Mouse (Mus musculus) megakaryocyte, adult 5-6 weeks (primary cell): ENCODE results near the gene Car6. TPM values are rescaled to one million over a fixed set of nuclear protein-coding genes. Genes with fewer than 3 reads are reported as not detected.

Experiments used
- ATAC-seq: 2 replicates; pipeline ENCODE4 v1.8.0; 2016; ENCODE audit warnings: mild to moderate bottlenecking, inconsistent platforms; ENCODE audit not compliant: poor library complexity, severe bottlenecking
- total RNA-seq, 2 experiments: library from RNA; stranded (forward) in 1 of 2; stranded (reverse) in 1 of 2; fragments of 153-499, 151-499 nt in 1 of 2; fragments of 221-1000, 200-1000 nt in 1 of 2; gene quantifications; 2 replicates each; pipeline versions ENCODE4 v1.2.3 to v1.2.4; 2015 to 2017

Gene Car6
- total RNA-seq, 2 experiments from 2014 or later: 0.20 TPM; not detected in 1

DNA sequence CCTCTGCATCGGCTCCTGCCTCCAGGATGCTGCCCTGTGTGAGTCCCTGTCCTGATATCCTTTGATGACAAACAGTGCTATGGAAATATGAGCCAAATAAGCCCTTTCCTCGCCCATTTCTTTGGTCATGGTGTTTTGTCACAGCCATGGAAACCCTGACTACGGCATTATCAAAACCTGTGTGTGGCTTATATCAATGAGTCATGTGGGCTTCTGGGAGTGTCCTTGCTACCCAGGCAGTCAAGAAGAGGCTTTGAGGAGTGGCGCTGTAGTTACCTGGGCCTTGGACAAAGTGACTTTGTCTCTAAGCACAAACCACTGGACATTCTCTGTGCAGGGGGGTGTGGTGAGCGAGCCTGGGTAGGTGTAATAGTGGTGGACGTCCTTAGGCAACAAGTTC is 8.9 kb downstream of the Car6 start:
- ATAC-seq: no peak

DNA sequence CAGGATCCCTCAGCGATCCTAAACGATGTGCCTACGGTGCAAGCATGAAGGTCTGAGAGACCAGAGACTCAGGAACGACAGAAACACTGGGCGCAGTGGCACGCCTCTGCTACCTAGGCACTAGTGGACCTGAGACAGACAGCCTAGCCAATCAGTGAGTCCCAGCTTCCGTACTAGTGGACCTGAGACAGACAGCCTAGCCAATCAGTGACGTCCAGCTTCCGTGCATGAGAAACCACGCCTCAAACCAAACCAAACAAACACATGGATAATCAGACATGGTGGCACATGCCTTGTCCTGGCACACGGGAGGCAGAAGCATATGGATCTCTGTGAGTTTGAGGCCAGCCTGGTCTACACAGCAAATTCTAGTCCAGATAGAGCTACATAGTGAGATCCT is 12.9 kb downstream of the Car6 start:
- no peak for ATAC-seq

- ATAC-seq: no peak
Measured at GRCm38 (mm10) chr4:150181304-150181703, 19.8 kb downstream of the Car6 start.

DNA sequence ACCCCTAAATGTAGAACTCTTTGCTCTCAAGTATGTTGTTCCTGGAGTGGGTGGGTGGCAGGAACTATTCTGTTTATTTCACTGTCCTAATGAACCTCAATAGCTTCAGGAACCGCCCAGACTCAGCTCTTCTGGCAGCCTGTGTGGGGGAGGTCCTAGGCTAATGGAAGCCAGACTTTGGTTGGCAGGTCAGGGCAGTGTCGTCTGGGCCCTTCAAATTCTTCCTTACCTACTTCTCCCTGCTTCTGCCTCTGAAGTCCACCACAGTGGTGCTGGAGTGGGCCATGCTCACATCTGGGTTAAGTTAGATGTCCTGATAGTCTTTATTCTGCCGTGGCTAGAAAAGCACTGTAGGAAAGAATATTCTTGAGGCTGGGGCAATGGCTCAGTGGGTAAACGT is 23.0 kb downstream of the Car6 start:
- no peak for ATAC-seq

DNA sequence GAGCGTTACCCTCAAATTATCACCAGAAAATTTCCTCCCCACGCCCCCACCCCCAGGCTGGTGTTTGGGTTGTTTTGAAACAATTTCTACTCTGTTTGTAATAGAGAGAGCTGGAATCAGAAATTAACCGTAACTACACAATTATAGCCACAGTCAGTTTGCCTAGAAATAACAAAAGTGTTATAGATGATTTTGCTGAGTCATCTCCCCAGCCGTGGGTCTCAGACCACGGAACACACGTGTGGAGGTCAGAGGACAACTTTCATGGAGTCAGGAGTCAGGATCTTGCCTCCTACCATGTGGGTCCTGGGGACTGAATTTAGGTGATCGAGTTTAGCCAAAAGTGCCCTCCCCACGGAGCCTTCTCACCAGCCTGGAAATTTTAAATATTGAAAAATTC is 24.0 kb downstream of the Car6 start:
- no peak for ATAC-seq

DNA sequence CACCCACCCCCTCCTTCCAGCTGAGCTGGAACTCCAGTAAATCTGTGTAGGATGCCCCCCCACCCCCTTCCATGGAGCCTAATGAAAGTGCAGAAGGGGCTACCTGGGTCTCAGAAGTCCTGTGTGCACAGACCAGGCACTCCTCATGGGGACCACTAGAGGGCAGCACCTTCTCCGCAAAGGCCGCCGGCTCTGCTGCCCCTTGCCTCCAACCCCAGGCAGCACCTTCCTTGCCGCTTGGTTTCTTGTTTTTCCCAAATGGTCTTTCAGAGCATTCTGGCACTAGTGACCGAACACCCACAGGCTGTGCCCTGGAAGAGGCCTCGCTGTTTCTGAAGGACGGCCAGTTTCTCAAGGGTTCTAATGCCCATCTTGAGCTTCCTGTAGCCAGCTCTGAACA is 24.6 kb downstream of the Car6 start:
- ATAC-seq: peak; percentile 96

- ATAC-seq: no peak
Measured at GRCm38 (mm10) chr4:150174027-150174426, 27.1 kb downstream of the Car6 start.

DNA sequence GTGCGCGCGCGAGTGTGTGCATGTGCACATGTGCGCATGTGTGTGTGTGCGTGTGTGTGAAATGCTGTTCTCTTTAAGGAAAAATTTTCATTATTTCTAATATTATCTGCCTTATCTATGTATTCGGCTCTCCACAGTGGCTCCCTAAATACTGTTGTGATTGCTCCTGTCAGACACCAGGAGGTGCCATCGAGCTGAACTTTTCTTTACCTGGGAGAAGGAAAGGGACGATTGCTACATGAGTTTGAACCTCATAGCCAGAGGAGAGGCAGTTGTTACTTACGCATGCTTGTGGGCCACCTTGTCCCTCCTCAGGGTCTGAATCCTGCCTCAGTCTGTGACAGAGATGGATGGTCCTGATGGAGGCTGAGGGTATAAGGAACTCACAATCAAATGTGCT is 27.9 kb downstream of the Car6 start:
- ATAC-seq: peak; percentile 56

- ATAC-seq: no peak
Measured at GRCm38 (mm10) chr4:150172107-150172506, 29.0 kb downstream of the Car6 start.

DNA sequence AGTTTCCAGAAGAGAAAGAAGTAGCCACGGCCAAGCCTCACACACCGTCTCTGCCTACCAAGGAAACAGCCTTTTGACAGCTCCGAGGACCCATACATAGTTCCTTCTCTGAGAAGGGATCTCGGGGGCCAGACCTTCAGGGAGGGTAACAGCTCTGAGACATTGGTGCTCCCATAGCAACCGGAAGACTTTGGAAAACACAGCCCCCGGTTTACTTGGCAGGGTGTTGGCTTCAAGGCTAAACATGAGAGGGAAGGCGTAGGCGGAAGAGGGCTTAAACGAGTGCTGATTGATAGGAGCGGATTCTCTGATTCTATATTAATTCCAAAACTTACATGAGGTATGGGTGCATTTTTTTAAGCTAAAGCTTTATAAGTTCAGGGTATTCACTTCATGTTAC is 32.7 kb downstream of the Car6 start:
- ATAC-seq: no peak

DNA sequence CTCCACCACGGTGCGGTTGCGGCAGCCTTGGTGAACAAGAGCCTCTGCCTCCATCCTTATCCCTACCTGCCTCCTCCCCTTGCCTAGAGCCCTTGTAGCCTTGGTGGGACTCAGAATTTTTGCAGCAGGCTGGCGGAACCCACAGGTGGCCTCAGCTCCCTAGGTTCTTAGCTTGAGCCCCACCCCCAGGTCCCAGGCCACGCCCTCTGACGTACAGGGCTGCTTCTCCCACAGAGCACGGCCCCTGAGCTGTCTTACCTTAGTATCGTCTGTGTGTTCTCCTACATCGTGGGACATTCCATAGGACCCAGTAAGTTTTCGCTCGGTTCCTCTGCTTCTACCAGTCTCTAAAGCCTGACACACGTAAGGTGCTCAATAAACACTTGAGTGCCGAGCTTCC is 36.3 kb downstream of the Car6 start:
- no peak for ATAC-seq

DNA sequence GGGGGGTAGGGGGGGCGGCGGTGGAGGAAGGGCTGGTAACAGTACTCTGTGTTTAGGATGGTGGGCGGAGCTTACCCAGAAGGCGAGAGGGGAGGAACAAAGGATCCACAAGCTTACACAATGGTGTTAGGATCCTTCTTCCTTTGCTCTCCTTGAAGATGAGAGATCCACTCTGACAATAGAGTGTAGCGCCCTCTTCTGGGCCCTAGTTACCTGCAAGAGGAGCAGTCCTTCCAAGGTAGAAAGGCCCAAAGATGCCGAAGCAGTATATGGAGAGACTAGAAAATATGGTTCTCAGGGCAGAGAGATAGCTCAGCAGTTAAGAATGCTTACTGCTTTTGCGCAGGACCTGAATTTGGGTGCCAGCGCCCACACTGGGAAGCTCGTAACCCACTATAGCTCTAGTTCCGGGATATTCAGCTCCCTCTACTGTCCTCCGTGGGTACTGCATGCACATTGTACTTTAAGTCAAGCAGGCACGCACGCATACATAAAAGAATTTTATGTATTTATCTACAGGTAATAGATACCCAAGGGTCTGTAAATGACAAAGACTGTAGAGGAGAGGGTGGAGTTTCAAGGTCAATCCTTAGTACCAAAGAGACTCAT is 38.5 kb downstream of the Car6 start:
- 0 out of 2 replicates have a peak, but pooled peaks have one; percentile 33 for ATAC-seq

GRCm38 (mm10) chr4:150159458-150159857 is 41.7 kb downstream of the Car6 start:
- no peak for ATAC-seq

DNA sequence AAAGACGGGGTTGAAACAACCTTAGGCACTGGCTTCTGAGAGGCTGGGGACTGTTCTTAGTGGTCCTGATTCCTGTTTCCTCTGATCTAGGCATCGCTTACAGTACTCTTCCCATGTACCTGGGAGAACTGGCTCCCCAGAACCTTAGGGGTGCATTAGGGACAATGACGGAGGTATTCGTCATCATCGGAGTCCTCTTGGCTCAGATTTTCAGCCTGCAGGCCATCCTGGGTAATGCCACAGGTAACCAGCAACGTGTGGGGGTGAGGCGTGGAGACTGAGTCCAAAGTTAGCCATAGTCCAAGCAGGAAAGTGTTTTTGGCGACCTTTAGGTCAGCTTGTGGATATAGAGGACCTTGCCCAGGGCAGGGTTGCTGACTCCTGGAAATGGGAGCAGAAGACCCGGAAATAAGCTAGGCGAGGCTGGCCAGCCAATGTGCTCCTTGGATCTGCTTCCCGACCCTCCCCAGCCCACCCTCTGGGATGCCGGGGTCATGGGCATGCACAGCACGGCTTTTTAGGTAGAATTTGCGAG is 43.7 kb downstream of the Car6 start:
- no peak for ATAC-seq

GRCm38 (mm10) chr4:150155731-150156130 is 45.4 kb downstream of the Car6 start:
- peak; percentile 52 for ATAC-seq

DNA sequence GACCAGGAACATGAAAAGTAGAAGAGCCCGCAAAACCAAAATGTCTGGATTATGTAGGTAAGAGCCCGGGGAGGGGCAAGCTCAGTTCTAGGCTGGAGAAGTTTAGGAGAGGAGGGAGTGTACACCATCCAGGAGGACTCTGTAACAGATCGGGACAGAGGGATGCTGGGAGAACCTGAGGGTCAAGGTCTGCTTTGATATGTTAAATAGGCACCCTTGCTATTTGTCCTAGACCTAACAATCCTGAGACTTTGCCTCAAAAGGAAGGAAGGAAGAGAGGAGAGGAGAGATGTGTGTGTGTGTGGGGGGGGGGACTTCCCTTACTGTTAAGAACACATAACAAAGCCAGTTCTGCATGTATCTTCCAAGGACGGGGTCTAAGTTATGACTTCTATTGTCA is 45.8 kb downstream of the Car6 start:
- no peak for ATAC-seq

DNA sequence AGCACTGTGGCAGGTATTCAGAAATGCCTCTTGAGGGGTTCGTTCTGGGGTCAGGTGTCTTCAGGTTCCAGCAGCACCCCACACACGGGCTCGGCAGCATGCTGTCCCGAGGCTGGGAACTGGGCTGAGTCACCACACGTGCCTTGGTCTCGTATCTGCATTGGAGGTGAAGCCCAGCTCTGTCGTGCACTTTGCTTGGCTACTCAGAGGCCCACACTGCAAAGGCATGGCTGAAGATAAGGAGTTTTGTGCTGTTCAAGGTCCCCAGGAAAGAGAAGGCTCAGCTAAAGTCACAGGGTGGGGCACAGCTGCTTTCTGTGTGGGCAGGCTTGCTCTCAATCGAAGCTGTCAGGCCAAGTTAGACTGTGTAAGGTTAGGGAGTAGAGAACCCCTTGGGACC is 48.6 kb downstream of the Car6 start:
- ATAC-seq: no peak

DNA sequence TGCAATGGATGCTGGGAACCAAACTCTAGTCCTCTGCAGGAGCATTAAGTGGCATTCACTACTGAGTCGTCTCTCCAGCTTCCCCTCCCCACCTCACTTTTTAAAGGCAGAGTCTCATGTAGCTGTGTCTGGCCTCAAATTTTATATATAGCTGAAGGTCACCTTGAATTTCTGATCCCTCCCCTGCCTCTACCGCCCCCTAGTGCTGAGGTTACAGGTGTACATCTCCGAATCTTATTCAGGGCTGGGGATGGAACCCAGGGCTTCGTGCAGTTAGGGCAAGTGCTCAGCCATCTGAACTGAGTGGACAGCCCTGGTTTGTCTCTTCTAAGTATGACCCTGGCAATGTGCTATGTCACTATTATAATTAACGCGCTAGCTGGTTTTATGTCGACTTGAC is 50.1 kb downstream of the Car6 start:
- ATAC-seq: no peak

- no peak for ATAC-seq
Measured at GRCm38 (mm10) chr4:150146286-150146685, 54.8 kb downstream of the Car6 start.

GRCm38 (mm10) chr4:150144242-150144641 is 56.9 kb downstream of the Car6 start:
- no peak for ATAC-seq

- no peak for ATAC-seq
Measured at GRCm38 (mm10) chr4:150140346-150140745, 60.8 kb downstream of the Car6 start.

GRCm38 (mm10) chr4:150139090-150139489 is 62.0 kb downstream of the Car6 start:
- no peak for ATAC-seq

- peak; percentile 50 for ATAC-seq
Measured at GRCm38 (mm10) chr4:150138084-150138543, 63.0 kb downstream of the Car6 start.
